Mouse (Mus musculus) ES-Bruce4 (cell line): ENCODE measurements at regions not wholly inside any gene's neighbourhood (a gene's known extent, or its start where the extent isn't known, plus 50 kb on each side); places are given as distances from the start of the nearest gene placed in this dataset.

ENCODE experiments used
- H3K27ac ChIP-seq: 2 replicates; pipeline ENCODE4 v1.5.1; 2012; ENCODE audit warnings: low read length, inconsistent platforms; ENCODE audit not compliant: insufficient read depth
- H3K27me3 ChIP-seq: 2 replicates; pipeline ENCODE4 v1.6.1; 2012; ENCODE audit warnings: mild to moderate bottlenecking, low read length, inconsistent platforms; ENCODE audit not compliant: control insufficient read depth, poor library complexity, insufficient read depth, severe bottlenecking
- H3K36me3 ChIP-seq: 2 replicates; pipeline ENCODE4 v1.6.1; 2012; ENCODE audit warnings: inconsistent platforms, mild to moderate bottlenecking, low read length, moderate library complexity; ENCODE audit not compliant: control insufficient read depth, poor library complexity, insufficient read depth, severe bottlenecking
- H3K4me1 ChIP-seq: one replicate; pipeline ENCODE4 v1.8.1; 2011; ENCODE audit warnings: low read length; ENCODE audit not compliant: control insufficient read depth, insufficient read depth
- H3K4me3 ChIP-seq: 2 replicates; pipeline ENCODE4 v1.5.1; 2011; ENCODE audit warnings: low read depth, mild to moderate bottlenecking, low read length
- H3K9ac ChIP-seq: 2 replicates; pipeline ENCODE4 v1.6.1; 2012; ENCODE audit warnings: low read depth, mild to moderate bottlenecking, inconsistent platforms; ENCODE audit not compliant: poor library complexity, severe bottlenecking
- H3K9me3 ChIP-seq: replicated peaks from 2 replicates; pipeline ENCODE4 v1.6.1; 2012; ENCODE audit warnings: mild to moderate bottlenecking, low read length, inconsistent platforms; ENCODE audit not compliant: control insufficient read depth, poor library complexity, insufficient read depth, severe bottlenecking
- CTCF ChIP-seq: IDR thresholded peaks from one replicate; pipeline ENCODE4 v1.8.1; 2011; ENCODE audit warnings: low read depth, low read length
- EP300 ChIP-seq: IDR thresholded peaks from 2 replicates; pipeline ENCODE4 v1.6.1; 2011; ENCODE audit warnings: low read depth, low read length; ENCODE audit not compliant: insufficient read depth
- POLR2A ChIP-seq: IDR thresholded peaks from one replicate; pipeline ENCODE4 v1.8.1; 2011; ENCODE audit warnings: low read length; ENCODE audit not compliant: insufficient read depth

DNA sequence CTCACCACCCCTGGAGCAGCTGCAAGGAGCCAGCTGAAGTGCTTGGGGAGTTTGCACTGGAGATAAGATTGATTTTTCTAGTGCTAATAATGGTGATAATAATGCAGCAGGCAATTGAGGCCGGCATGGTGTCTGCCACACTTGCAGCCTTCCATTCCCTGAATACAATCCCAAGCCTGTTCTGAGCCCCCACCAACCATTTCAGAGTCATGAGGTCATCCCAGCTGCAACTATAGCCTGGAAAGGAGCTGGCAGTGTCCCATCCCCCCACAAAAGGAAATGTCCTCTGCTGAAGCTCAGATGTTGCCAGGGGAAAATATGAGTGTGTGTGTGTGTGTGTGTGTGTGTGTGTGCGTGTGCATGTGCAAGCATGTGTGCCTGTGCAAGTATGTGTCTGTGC, 160.2 kb upstream of the Gas1 start:
- no peaks in the 10 kb centered on the region; the same call in 1 of the 2 replicates for H3K27me3 ChIP-seq
- H3K4me3 ChIP-seq = no peak overlapping the region
- H3K9ac ChIP-seq = no peak overlapping the region
- H3K27ac ChIP-seq = no peak overlapping the region
- no peaks in the 10 kb centered on the region for H3K4me1 ChIP-seq
- TF ChIP-seq EP300 (no peak), CTCF (no peak), POLR2A (no peak)
- no peaks in the 10 kb centered on the region for H3K9me3 ChIP-seq
- no peaks in the 10 kb centered on the region for H3K36me3 ChIP-seq

- no peaks in the 10 kb centered on the region for H3K9me3 ChIP-seq
- H3K27ac ChIP-seq = no peak overlapping the region
- no peak overlapping the region for H3K4me3 ChIP-seq
- no peaks in the 10 kb centered on the region; the same call in 1 of the 2 replicates for H3K27me3 ChIP-seq
- H3K9ac ChIP-seq = no peak overlapping the region
- TF ChIP-seq POLR2A = no peak
- no peak for TF ChIP-seq EP300
- TF ChIP-seq CTCF = no peak
- no peaks in the 10 kb centered on the region for H3K36me3 ChIP-seq
- H3K4me1 ChIP-seq = no peaks in the 10 kb centered on the region
Measured at GRCm38 (mm10) chr13:60338107-60338506, 160.9 kb upstream of the Gas1 start.

DNA sequence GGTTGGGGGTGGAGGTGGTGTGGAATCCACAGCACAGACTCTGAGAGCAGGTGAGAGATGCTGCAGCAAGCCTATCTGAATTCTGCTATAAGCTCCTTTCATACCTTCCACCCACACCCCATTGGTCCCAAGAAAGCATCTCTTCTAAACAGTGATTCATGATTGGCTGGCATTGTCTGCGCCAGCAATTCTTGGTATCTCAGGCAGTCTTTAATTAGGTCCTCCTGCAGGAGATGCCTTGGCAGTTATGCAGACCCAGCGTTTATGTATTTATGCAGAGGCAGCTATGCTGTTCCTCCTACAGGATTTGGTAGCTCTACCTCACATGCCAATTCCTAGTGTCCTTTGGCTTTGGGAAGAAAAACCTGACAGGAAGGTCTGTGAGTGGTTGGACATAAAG, 162.9 kb upstream of the Gas1 start:
- Histone ChIP-seq H3K36me3 (no peaks in the 10 kb centered on the region), H3K9ac (no peak overlapping the region), H3K9me3 (no peaks in the 10 kb centered on the region), H3K27ac (no peak overlapping the region), H3K4me3 (no peak overlapping the region), H3K4me1 (no peaks in the 10 kb centered on the region), H3K27me3 (no peaks in the 10 kb centered on the region; the same call in 1 of the 2 replicates)
- TF ChIP-seq POLR2A = no peak
- no peak for TF ChIP-seq EP300
- TF ChIP-seq CTCF = no peak

DNA sequence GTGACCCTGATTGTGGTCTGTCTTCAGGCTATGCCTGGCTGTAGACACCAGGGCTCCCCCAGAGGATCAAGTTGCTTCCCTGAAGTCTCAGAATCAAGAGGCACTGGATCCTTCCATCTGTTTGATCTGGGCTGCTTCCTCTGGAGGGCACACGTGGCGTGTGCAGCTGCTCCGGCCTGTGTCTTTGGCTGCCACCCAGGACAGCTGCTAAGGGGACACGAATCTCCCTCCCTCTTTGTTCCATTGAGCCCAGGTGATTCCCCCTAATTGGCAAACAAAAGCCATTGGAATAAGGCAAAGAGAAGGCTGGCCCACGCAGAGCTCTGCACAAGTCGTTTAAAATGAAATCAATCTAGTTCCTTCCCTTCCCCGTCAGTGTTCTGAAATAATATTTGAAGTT, 170.7 kb upstream of the Gas1 start:
- Histone ChIP-seq H3K36me3 (no peaks in the 10 kb centered on the region), H3K27me3 (no peaks in the 10 kb centered on the region), H3K4me3 (no peak overlapping the region), H3K9me3 (no peaks in the 10 kb centered on the region), H3K4me1 (no peaks in the 10 kb centered on the region), H3K9ac (no peak overlapping the region), H3K27ac (no peak overlapping the region)
- TF ChIP-seq POLR2A (no peak), CTCF (no peak), EP300 (no peak)

GRCm38 (mm10) chr13:60348438-60348837, 171.3 kb upstream of the Gas1 start:
- Histone ChIP-seq H3K27ac (no peak overlapping the region), H3K36me3 (no peaks in the 10 kb centered on the region), H3K4me3 (no peak overlapping the region), H3K27me3 (no peaks in the 10 kb centered on the region), H3K9ac (no peak overlapping the region), H3K9me3 (no peaks in the 10 kb centered on the region), H3K4me1 (no peaks in the 10 kb centered on the region)
- TF ChIP-seq EP300 = no peak
- TF ChIP-seq POLR2A = no peak
- TF ChIP-seq CTCF = no peak

DNA sequence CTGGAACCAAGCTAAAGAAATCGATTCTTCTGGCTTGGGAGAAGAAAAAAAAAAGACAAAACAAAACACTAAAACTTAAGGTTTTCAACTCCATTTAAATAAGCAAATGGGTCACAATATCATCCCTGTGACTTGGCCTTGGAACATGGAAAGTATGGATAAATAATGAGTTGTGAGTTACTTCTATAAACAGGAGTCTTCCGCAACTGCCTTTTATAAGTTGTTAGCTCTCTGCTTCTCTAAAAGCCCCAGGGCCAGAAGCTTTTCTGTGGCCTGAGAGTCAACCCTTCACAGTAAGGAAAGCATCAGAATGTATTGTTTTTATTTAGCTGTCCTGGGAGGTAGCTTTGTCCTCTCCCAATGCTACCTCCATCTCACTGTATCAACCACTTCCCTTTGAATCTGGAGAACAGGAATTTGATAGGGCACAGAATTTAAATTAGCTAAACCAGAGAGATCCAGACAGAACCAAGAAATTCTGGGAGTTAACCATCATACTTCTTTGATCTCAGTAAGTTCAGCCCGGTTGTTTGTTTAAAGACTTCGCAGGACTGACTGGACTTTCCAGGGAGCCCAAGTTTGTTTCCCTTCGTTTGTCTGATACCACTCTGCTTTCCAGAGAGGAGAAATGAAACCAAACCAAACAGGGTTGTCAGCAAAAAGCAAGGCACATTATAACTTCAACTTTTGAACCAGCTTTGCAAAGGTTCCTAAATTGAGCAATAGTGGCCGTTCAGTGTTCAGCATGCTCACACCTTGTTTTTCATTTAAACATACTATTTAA, 178.7 kb upstream of the Gas1 start:
- H3K4me3 ChIP-seq = no peak overlapping the region

More for the DNA sequence above, 178.7 kb upstream of the Gas1 start:
- H3K36me3 ChIP-seq = no peaks in the 10 kb centered on the region
- H3K9me3 ChIP-seq = no peaks in the 10 kb centered on the region
- H3K4me1 ChIP-seq = peaks cover 3% of the 10 kb centered on the region
- H3K27ac ChIP-seq = no peak overlapping the region
- H3K27me3 ChIP-seq = no peaks in the 10 kb centered on the region
- H3K9ac ChIP-seq = no peak overlapping the region
- TF ChIP-seq EP300 (no peak), CTCF (no peak), POLR2A (no peak)
